Mouse (Mus musculus) c-Kit-positive CD71-positive TER-119-negative erythroid progenitor cells, embryonic 14.5 days (primary cell): ENCODE data around the gene Col24a1.
A peak's percentile ranks its signal among the peaks of the same experiment; 100 is the strongest.

Experiments
- DNase-seq: peaks from one replicate; pipeline ENCODE4 v3.0.0-alpha.2; 2013; ENCODE audit warnings: low read depth

Col24a1 gene

DNA sequence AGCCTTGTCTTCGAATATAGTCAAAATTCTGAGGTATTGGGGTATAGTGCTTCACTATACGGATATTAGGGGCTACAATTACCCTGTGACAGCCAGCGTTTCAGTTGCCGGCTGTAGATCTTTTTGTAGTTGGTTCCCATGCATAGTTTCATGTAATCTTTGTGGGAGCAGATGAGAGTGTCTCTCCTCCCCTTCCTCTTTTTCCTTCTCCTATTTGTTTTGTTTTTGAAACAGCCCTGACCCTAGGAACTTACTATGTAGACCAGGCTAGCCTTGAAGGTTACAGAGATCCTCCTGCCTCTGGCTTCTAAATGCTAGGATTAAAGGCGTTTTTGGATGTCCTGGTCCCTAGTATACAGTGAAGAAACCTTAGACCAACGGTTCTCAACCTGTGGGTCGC lies 283.1 kb downstream of the Col24a1 start:
- no peak for DNase-seq

DNA sequence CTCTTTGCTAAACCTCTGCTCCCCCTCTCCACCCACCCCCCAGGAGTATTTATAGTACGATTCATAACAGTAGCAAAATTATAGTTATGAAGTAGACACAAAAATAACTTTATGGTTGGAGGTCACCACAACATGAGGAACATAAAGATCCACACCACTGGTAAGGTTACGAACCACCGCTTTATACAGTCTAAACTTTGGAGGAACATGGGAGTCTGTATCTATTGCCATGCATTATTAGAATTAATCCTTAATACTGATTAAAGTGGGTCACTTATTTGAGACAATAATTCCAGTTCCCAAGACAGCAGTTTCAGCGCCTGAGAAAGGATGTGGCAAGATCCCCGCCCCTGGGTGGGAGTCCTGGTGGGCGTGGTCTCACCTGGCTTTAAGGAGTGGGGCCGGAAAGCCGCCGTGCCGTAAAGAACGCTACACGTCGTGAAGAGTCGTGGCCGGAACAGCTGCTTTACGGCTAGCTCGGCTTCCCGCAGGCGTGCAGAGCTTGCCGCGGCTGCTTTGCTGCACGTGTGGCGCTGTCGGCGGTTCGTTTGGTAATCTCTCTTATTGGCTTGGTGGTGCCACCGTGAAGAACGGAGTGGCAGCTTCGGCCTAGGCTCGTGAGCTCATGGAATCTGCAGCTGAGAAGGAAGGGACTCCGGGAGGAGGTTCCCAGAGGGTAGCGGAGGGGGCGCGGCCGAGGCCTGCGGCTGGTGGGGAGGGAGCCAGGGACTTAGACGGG lies 283.6 kb downstream of the Col24a1 start, which contains the start of gene Znhit6:
Gene Znhit6 (plus strand): TSS at position 463 of the 739 bp plus-strand sequence.
- peak; percentile 81 for DNase-seq

DNA sequence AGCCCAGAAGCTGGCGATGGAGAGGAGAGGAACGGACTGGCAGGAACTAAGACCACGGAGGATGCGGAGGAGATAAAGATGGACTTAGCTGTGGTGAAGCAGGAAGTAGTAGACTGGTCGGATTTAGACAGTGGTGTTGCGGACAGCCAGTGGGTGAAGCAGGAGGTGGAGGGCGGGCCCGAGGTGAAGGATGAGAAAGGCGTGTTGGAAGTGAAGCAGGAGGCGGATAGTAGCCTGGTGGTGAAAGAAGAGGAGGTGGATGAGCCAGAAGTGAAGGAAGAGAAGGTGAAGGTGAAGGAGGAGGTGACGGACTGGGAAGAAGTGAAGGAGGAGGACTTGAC lies 284.2 kb downstream of the Col24a1 start:
- DNase-seq: no peak

DNA sequence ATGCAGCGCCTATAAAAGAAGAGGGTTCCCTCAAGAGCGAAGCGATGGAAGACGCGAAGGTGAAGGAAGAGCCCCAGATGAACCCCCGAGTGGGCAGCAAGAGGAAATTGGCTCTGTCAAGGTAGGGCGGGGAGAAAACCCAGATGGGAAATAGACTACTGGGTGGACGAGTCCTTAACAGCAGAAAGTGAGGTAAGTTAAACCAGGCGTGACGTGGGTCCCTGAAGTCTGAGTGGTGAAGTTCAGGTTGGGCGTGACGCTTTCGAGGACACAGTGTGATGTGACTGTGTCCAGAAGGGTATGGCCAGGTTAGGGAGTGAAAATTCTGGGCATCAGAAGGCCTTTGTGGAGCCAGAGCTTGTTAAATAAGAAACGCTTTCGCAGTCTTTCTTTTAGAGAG lies 284.6 kb downstream of the Col24a1 start:
- DNase-seq: no peak

DNA sequence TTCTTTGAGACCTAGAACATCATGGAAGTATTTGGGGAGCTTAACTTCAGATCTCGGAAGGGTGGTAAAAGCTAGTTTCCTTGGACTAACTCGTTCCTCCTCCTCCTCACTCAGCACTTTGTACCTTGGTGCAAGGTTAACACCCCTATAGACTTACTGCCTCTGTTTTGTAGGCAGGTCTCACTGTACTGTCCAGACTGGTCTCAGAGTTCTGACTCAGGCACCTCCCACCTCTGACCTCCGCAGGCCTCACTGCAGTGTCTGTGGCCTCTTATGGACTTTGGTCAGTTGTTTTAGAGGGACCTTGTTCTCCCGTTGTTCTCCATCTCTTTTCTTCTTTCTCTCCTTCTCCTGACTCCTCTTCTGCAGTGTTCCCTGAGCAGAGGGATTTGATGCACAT lies 290.8 kb downstream of the Col24a1 start:
- no peak for DNase-seq

DNA sequence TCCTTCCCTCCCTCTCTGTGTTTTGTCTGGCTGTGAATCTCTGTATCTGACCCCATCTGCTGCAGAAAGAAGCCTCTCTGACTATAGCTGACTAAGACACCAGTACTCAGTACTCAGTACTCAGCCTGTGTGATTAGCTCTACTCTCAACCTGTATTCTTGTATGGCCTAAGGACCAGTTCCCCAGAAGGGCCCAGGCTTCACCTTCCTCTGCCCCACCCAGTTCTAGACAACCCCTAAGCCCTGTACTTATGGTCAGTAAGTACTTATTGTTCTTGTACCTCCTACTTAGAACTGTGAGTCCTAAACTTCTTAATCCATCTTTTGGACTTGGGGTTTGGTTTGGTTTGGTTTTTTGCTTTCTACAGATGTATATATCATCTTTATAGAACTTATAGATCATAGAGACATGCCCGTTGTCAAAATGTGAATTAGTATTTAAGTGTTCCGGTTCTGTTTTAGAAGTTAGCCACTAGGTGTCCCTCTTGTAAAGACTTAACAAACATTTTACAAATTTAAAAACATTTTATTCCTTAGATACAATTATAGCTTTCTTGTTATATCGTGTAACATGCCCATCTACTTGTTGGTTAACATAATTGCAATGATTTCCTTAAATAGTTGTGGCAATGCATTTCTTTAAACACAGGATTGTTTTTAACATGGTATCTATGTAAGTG lies 291.4 kb downstream of the Col24a1 start:
- no peak for DNase-seq

DNA sequence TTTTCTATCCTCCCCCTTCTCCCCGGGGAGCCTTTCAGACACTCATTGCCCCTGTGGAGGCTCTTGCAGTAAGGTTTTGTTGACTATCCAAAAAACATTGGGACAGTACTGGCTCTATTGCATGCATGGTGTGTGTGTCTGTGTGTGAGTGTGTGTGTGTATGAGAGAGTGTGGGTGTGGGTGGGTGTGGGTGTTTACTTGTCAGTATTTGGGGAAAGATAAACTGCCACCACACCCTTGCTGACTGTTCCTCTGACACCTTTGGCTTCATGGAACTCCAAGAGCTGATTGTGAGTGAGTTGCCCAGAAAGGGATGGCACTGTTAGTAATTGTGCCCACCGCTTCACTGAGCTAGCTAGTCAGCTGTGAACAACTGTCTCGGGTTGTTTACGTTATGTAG lies 298.3 kb downstream of the Col24a1 start:
- DNase-seq: peak; percentile 39

DNA sequence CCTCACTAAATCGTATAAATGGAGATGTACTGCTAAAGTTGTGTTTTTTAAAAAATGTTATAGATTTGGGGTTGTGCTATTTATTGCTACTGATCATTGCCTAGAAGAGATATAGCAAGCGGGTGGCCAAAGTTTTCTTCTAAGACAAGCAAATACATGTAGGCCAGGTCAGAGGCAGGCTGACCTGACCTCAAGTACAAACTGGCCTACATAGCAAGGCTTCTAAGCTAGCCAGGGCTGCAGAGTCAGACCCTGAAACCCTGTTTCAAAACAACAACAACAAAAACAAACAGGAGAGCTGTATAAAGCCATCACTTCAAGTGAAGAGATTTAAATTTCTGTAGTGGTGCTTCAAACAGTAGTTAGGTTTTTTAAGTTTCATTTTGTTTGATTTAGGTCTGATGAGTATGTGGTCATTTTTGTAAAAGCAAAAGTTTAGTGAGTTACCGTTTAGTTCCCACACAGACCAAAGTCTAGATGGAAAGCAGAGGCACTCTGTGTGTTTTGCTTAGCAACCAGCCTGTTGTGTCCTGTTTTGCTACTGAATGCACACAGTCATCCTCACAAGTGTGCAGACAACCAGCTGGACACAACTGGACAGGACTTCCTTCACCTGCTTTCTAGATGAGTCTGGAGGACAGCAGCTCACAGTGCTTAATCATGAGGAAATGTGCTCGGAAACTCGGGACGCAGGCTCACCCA lies 299.7 kb downstream of the Col24a1 start:
- no peak for DNase-seq

DNA sequence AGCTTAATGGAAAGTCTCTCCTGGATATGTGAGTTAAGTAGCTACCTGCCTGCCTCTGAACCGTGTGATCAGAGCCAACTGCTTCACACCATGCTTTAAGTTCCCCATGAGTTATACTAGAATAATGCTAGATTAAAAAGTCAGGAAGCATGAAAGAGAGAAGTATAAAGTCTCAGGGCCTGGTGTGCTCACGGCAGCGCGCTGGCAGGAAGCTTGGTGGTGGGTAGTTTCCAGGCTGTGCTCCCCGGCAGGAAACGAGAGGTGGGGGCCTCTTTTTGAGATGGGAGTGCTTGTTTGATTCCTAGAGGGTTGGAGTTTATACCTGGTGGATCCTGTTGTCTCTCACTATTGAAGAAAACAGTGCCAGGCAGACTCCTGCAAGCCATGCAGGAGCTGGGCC lies 303.1 kb downstream of the Col24a1 start:
- DNase-seq: no peak

DNA sequence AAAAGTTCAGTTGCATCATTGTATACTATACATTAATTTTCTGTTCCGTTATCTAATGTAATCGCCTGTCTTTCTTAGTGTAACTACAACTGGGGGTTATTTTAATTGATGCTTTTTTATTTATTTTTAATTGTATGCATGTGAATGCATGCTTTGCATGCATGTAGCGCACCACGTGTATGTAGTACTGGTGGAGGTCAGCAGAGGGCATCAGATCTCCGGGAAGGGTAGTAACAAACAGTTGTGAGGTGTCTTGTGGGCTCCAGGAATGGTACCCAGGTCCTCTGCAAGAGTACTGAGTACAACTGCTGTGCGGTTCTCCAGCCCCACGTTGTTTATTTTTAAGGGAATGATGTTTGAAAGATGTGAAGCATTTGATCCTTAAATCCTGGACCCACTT lies 306.8 kb downstream of the Col24a1 start:
- no peak for DNase-seq

DNA sequence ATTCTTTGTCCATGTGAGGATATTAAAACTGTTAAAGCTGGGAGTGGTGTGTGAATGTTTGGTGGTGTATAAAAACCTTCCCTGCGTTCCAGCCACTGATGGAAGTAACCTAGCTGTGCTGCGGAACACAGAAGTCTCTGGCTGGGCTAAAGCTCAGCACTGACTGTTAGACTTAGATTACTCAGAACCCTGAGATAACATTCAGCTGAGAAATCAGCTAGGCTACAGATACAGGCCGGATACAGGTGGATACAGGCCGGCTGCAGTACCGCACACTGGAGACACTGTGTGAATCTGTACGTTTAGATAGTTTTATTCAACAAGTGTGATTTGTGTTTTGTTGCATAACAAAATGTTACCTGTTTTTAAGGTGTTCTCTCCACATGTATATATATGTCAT lies 308.5 kb downstream of the Col24a1 start:
- no peak for DNase-seq

DNA sequence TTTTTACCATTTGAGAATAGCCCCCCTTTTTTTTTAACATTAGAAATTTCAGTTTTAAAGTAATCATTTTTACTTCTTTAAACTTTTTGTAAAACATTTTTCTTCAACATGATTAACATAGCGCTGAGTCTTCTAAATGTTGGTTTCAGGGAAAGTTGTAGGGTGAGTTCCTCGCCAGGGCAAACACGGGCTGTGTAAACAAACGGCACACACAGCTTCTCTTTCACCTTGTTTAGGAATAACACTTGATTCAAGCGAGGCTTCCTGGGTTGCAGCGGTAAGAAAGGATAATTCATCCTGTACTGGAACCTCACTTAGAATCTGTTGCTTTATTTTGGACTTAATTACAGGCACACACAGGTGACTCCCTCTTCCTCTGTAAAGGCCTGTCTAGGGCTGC lies 309.1 kb downstream of the Col24a1 start:
- no peak for DNase-seq
